Mouse (Mus musculus) brown adipose tissue, adult 24 weeks (tissue): ENCODE results near the gene Rubcn. TPM values are rescaled to one million over a fixed set of nuclear protein-coding genes. Genes with fewer than 3 reads are reported as not detected.
"Not testable (repeated sequence)": the region's sequence is repeated elsewhere in the genome, so short reads cannot be mapped to it uniquely, and the experiment has no call there.

Source experiments
- H3K27ac ChIP-seq: fragments of 200-500 bp; replicated peaks from 2 replicates; pipeline ENCODE4 v1.5.1; 2012; ENCODE audit warnings: low read depth, mild to moderate bottlenecking, low read length
- H3K4me1 ChIP-seq: fragments of 200-500 bp; 2 replicates; pipeline ENCODE4 v1.6.1; 2012; ENCODE audit warnings: low read length, mixed read lengths; ENCODE audit not compliant: control insufficient read depth, insufficient read depth, insufficient read length
- H3K4me3 ChIP-seq: fragments of 200-500 bp; 2 replicates; pipeline ENCODE4 v1.5.1; 2012; ENCODE audit warnings: low read depth, mild to moderate bottlenecking, low read length, moderate library complexity; ENCODE audit not compliant: insufficient read depth
- polyA plus RNA-seq: library from polyadenylated mRNA; stranded (reverse); fragments of >200 nt; gene quantifications from 2 replicates; pipeline ENCODE4 v1.2.4, GENCODE M21; 2012; ENCODE audit not compliant: missing spikeins, insufficient read depth, insufficient read length

Gene Rubcn
- polyA plus RNA-seq, 1 experiment: 9.6 TPM

DNA sequence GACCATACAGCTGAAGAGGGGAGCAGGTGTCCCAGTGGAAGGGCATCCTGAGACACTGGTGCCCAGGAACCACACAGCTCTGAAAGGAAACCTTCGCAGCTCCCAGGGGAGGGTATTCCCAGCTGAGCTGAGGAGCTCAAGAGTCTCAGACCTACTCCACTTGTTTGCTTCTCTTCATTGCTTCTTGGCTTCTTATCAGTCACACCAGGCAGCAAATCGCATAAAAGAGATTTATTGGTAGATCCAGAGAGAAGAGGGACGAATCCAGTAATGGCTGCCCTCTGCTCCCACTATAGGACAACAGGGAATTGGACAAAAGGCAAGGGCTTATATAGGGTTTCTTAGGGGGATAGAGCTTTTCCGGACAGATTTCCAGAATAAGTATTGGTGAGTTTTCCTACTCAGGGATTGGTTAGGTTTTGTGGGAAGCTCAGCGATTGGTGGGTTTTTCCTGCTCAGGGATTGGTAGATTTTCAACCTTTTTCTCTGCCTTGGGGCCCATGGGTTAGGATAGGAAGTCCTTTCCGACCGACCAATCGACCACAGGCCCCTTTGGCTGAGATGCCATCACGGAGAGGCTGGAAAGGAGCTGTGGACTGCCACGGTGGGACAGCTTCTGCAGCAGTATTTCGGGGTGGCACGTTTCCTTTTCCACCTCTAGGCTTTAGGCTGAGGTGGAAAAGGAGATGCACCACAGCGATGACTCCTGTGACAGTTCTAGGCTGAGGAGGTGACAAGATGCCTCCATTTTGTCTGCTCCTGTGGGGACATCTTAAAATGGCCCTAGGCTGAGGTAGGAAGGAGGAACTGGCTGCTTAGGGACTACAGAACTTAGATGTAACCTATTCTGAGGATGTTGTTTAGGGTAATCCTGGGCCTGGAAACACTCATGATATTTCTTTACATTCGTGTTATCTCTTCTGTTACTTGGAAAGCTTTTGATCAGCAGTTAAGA is 1.7 kb upstream of the Rubcn start:
- H3K4me1 ChIP-seq: peaks cover 5% of the 10 kb centered on the region; the same call in 1 of the 2 replicates
- H3K4me3 ChIP-seq: 0 out of 2 replicates have a peak overlapping the region, but pooled peaks have one; percentile 13
- no peak overlapping the region for H3K27ac ChIP-seq

DNA sequence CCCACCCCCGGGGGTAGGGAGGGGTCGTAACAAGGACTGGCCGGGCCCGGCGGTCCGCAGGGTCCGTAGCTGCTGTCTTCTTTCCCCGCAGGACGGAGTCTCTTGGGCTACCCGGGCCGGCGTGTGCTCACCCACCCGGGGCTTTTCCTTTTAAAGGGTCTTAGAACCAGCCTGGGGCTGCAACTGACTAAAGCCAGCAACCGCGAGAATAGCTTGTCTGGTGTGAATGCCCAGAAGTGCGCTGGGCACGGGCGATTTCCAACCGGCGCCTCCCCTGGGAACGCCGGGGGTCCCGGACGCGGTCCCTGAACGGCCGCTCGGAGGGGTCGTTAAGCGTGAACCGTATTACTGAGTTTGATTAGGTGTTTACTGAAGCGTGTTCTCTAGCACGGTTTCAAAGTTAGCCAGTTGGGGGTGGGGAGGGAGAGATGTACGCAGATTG is 612 bp upstream of the Rubcn start:
- H3K27ac ChIP-seq: peak overlapping the region; percentile 33; the same call in 1 of the 2 replicates
- peak overlapping the region; percentile 63 for H3K4me3 ChIP-seq
- H3K4me1 ChIP-seq: peaks cover 5% of the 10 kb centered on the region; the same call in 1 of the 2 replicates

DNA sequence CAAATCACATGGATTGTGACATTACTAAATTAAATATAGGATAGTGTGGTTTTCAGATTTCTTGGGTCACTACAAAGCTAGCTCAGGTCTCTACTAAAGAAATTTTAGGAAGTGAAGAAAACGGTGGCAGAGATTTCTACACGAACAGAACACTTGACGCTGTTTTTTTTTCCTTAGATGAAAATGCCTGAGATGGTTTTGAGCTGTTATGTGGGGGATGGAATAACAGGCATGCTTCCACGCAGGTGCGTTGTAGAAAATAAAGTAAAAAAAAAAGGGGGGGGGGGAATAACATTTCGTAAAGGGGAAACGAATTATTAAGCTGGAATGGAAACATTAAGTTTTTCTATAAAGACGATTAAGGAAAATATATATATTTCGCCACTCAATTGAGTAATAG is 735 bp downstream of the Rubcn start:
- Histone ChIP-seq H3K4me3 (peak overlapping the region; percentile 63), H3K4me1 (peaks cover 5% of the 10 kb centered on the region; the same call in 1 of the 2 replicates), H3K27ac (no peak overlapping the region)

DNA sequence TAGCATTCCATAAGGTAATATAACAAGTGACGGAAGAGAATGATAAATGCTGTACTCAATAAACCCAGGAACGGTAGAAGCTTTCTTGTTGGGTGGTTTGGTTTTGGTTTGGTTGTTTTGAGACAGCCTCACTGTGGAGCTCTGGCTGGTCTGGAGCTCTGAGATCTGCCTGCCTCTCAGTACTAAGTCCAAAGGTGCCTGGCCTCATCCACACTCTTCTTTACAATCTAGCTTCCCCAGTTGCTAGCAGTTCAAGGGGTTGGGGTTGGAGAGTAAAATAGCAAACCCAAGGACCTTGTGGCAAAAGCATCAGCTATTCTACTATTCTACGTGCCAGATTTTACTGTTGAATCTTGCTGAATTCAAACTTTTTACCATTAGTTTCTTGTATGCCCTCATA is 1.7 kb downstream of the Rubcn start:
- peaks cover 5% of the 10 kb centered on the region; the same call in 1 of the 2 replicates for H3K4me1 ChIP-seq
- H3K4me3 ChIP-seq: no peak overlapping the region
- no peak overlapping the region for H3K27ac ChIP-seq

DNA sequence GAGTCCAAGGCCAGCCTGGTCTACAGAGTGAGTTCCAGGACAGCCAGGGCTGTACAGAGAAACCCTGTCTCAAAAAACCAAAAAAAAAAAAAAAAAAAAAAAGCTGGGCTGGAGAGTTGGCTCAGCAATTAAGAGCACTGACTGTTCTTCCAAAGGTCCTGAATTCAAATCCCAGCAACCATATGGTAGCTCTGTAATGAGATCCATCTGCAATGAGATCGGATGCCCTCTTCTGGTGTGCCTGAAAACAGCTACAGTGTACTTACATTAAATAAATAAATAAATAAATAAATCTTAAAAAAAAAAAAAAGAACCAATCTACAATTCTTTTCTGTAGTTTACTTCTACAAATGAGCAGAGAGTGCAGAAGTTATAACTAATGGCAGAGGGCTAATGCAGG is 2.3 kb downstream of the Rubcn start:
- not testable (repeated sequence) for H3K4me1 ChIP-seq, H3K4me3 ChIP-seq, H3K27ac ChIP-seq

DNA sequence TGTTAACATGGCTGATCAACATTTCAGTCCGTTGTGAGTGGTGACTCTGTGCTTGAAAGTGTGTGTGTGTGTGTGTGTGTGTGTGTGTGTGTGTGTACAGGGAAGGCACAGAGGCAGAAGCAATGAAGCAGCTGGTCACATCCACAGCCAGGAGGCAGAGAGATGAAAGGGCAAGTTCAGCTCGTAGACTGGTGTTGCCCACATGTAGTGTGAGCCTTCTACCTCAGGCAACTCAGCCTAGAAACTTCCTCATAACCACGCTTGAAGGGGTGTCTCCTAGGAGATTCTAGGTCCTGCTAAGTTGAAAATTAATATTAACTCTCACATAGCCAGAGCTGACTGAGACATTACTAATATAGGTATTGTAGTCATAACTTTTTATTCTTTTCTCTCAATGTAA is 4.2 kb downstream of the Rubcn start:
- Histone ChIP-seq H3K4me1 (no peaks in the 10 kb centered on the region), H3K4me3 (no peak overlapping the region), H3K27ac (no peak overlapping the region)

DNA sequence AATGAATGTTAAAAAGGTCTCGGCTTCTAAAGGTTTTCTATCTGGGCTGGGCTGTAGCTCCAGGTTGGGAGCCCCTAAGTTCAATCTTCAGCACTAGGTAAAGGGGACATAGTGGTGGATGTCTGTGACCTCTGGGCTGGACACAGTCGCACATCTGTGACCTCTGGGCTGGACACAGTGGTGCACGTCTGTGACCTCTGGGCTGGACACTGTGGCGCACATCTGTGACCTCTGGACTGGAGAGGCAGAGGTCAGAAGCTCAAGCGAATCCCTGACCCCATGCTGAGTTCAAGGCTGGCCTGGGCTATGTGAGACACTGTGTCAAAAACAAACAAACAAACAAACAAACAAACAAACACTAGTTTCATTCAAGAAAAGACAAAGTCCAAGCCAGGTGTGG is 7.3 kb downstream of the Rubcn start:
- Histone ChIP-seq H3K4me1 (0 out of 2 replicates have a peak, but pooled peaks cover 2% of the 10 kb centered on the region), H3K27ac (peak overlapping the region; percentile 55), H3K4me3 (no peak overlapping the region)

DNA sequence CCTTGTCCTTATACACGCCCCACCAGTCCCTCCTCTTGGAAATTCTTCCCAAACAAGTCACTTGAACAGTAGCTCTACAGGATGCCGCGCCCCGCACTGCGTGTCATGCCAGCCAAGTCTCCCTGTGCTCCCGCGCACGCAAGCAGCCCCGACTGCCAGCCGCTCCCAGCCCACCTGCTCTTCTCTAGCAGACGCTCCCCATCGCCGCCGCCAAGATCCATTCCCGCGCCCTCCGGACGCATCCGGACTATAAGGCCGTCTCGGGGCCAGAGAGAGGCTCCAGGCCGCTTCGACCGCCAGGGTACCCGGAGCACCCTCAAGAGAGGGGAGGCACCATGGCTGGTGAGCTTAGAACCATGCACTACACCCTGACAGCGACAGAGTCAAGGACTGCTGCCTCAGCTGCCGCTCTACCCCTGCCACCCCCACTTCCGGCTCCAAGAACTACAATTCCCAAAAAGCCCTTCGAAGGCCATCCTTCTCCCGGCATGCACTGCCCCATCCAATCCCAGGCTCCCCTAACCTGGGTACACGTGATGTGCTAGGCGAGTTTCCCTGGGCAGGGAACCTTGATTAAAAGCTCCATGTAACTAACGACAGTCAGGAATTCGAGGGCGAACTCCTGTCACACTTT is 9.5 kb downstream of the Rubcn start:
- peak overlapping the region; percentile 93 for H3K4me3 ChIP-seq
- peak overlapping the region; percentile 74 for H3K27ac ChIP-seq
- H3K4me1 ChIP-seq: peaks cover 4% of the 10 kb centered on the region; the same call in 1 of the 2 replicates

DNA sequence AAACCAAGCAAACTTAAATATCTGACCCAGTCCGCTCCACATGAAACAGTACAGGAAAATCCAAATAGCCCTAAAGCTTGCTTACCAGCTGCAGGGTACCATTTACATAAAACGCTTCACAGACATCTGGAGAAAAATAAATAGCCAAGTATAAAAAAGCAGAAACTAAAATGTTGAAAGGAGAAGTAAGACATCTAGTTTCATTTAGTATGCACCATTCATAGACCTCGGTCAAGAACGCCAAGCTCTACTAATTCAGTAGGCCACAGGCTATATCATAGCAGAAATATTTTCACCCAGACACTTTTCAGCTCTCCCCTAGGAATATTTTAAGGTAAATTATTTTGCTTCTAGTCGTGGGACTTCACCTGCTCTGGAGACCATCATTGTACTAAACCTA is 10.9 kb downstream of the Rubcn start:
- Histone ChIP-seq H3K4me3 (peak overlapping the region; percentile 93; the same call in 1 of the 2 replicates), H3K27ac (no peak overlapping the region), H3K4me1 (peaks cover 6% of the 10 kb centered on the region; the same call in 1 of the 2 replicates)

DNA sequence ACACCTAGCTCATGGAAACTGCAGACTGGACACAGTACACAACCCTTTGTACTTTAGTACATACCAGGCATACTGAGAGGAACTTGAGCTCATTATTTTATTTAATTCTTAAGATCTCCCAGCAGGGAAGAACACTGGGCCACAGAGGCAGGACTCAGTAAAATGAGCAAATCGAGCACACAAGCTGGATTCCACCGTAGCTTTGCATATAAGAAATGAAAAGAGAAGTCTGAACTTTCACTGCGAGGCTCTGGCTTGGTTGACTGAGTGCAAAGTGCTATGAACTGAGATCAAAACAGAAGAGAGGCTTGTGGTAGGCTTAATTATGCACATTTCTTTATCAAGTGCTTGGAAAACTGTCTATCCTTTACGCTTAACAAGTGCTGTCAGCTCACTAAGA is 12.2 kb downstream of the Rubcn start:
- H3K4me3 ChIP-seq: no peak overlapping the region
- no peak overlapping the region for H3K27ac ChIP-seq
- peaks cover 6% of the 10 kb centered on the region; the same call in 1 of the 2 replicates for H3K4me1 ChIP-seq

DNA sequence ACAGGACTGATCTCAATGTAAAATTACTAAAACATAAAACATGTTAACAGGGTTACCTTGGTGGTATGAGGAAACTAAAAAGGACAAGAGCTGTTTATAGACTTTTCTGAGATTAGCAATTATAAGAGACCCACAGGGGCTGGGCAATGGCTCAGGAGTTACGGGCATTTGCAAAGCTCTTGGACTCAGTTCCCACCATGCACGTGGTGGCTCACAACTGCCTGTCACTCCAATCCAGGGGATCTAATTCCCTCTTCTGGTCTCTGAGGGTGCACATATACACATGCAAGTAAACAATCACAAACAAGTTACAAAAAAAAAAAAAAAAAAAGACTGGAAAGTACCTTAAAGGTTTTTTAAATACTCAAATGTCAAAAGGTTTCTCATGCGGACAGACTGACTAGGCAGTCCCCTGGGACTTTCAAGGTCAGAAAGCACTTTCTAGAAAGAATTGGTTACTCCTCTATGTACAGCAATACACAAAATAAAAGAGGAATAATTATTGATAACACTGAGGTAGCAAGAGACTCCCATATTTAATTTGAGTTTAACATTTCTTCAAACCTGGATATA is 15.7 kb downstream of the Rubcn start:
- H3K27ac ChIP-seq: 0 out of 2 replicates have a peak overlapping the region, but pooled peaks have one; percentile 23
- H3K4me1 ChIP-seq: peaks cover 6% of the 10 kb centered on the region; the same call in 1 of the 2 replicates
- no peak overlapping the region for H3K4me3 ChIP-seq

DNA sequence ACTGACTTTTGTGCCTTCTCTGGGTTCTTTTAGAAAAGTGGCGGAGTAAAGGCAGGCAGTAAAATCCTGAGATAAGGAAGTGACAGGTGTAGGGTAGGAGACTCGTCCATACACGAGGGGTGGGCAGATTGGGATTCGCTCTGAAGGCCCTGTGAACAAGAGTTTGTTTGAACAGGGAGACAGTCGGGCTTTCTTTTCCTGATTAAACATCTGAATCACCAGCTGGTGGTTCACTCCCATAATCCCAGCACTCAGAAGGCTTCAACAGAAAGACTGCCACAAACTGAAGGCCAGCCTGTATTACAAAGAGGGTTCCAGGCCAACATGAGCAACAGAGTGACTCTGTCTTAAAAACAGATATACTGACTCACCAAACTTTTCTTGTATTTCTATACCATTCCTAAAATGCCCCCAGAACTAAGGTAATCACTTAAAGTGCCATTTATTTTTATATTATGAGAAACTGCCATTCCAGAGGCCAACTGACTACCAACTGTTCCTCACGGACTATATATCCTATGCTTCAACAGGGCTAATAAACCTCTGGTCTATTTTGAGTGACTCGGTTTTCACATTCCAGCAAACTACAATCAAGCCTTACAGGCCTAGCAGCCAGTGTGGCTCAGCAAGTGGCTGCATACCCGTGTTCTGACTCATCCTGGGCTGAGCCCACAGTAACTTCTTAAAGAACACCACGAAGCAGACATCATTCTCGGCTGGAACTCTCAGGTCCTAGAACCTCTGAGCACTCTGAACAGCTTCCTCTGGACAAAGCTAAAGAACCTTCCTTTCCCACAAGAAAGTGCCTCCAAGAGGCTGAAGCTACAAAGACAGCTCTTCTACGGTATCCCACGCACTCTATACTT is 18.6 kb downstream of the Rubcn start:
- H3K4me3 ChIP-seq: no peak overlapping the region
- H3K4me1 ChIP-seq: peaks cover 9% of the 10 kb centered on the region
- H3K27ac ChIP-seq: 0 out of 2 replicates have a peak overlapping the region, but pooled peaks have one; percentile 19

DNA sequence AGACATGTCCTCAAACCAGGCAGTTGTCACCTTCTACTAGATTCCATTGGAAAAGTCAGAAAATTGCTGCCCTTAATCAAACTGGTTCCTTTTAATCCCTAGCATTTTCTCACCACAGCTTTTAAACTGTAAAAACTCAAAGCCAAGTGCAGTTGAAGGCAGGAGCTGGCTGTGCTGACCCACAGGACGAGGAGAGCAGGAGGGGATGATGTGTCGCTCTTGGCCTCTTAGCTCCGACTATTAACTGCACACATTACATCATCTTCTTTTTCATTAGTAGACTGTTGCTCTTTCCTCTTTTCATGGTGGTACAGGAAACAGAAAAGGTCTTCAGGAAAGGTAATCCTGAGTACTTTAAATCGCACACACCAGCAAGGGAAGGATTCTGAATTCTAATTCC is 19.2 kb downstream of the Rubcn start:
- H3K4me3 ChIP-seq: no peak overlapping the region
- peak overlapping the region; percentile 19; the same call in 1 of the 2 replicates for H3K27ac ChIP-seq
- H3K4me1 ChIP-seq: peaks cover 9% of the 10 kb centered on the region

DNA sequence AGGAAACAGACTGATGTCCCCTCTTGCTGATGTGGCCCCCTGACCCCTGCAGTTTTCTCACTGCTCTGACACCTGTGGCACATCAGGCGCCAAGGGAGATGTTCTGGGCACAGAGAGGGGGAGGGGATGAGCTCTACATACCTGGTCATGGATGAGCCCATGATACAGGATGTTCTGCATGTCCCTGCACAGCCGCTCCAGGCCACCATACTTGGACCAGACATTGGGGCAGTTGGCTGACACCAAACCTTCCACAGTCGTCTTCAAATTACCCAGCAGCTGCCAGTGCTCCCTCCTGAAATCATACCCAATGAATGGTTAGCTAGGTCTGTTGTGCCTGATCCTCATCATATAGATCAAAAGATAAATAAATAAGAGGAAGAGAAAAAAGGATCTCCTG is 20.8 kb downstream of the Rubcn start:
- Histone ChIP-seq H3K4me3 (no peak overlapping the region), H3K4me1 (peaks cover 7% of the 10 kb centered on the region; the same call in 1 of the 2 replicates), H3K27ac (no peak overlapping the region)
